Mouse (Mus musculus): ENCODE data around the gene Acsl4. TPM values are rescaled to one million over a fixed set of nuclear protein-coding genes. Genes with fewer than 3 reads are reported as not detected.

The Acsl4 gene
- polyA plus RNA-seq, 1 experiment = 30.5 TPM

GRCm38 (mm10) chrX:142304592-142304991 lies 85.7 kb downstream of the Acsl4 start:
- H3K4me2 ChIP-seq (ENCODE audit: low read depth) = no peak overlapping the region
- TF ChIP-seq MYOG (IDR thresholded peaks at IDR 0.05; ENCODE audit: control insufficient read depth in 1 of 3, insufficient read depth in 1 of 3, insufficient read length in 2 of 3, low read depth in 2 of 3) = no peak
- TF ChIP-seq POLR2A (IDR thresholded peaks at IDR 0.05; ENCODE audit: insufficient read length, low read depth) = no peak
- TF ChIP-seq POLR2AphosphoS2 (IDR thresholded peaks at IDR 0.05; ENCODE audit: insufficient read length, low read depth) = no peak
- no peak for TF ChIP-seq USF1 (IDR thresholded peaks at IDR 0.05; ENCODE audit: low read depth)
- TF ChIP-seq E2F4 (IDR thresholded peaks at IDR 0.05; ENCODE audit: insufficient read depth) = no peak
- no peak for TF ChIP-seq MAX (IDR thresholded peaks at IDR 0.05; ENCODE audit: low read depth)
- H3K36me3 ChIP-seq (ENCODE audit: control insufficient read depth, insufficient read depth) = no peaks in the 10 kb centered on the region
- H3K79me2 ChIP-seq (ENCODE audit: control insufficient read depth, insufficient read depth) = no peaks in the 10 kb centered on the region
- H3K4me3 ChIP-seq = no peak overlapping the region
- H3K27me3 ChIP-seq (ENCODE audit: control insufficient read depth, insufficient read depth, insufficient read length) = peaks cover 8% of the 10 kb centered on the region
- H3ac ChIP-seq (ENCODE audit: control insufficient read depth, insufficient read length) = no peak overlapping the region

GRCm38 (mm10) chrX:142303456-142303855 lies 86.9 kb downstream of the Acsl4 start:
- Histone ChIP-seq H3K79me2 (ENCODE audit: control insufficient read depth, insufficient read depth) (no peaks in the 10 kb centered on the region), H3K4me2 (ENCODE audit: low read depth) (no peak overlapping the region), H3K27me3 (ENCODE audit: control insufficient read depth, insufficient read depth, insufficient read length) (peaks cover 8% of the 10 kb centered on the region), H3K4me3 (no peak overlapping the region), H3ac (ENCODE audit: control insufficient read depth, insufficient read length) (no peak overlapping the region), H3K36me3 (ENCODE audit: control insufficient read depth, insufficient read depth) (no peaks in the 10 kb centered on the region)
- no peak for TF ChIP-seq REST (IDR thresholded peaks at IDR 0.05; ENCODE audit: insufficient read depth, insufficient read length)
- TF ChIP-seq USF1 (IDR thresholded peaks at IDR 0.05; ENCODE audit: low read depth) = no peak
- no peak for TF ChIP-seq TCF3 (IDR thresholded peaks at IDR 0.05; ENCODE audit: insufficient read length, low read depth)
- no peak for TF ChIP-seq POLR2AphosphoS2 (IDR thresholded peaks at IDR 0.05; ENCODE audit: insufficient read length, low read depth)

GRCm38 (mm10) chrX:142285905-142286304 lies 104.4 kb downstream of the Acsl4 start:
- no peak overlapping the region for H3K4me2 ChIP-seq (ENCODE audit: low read depth)

GRCm38 (mm10) chrX:142276573-142276972 lies 113.8 kb downstream of the Acsl4 start:
- Histone ChIP-seq H3ac (ENCODE audit: control insufficient read depth, insufficient read length) (no peak overlapping the region), H3K36me3 (ENCODE audit: control insufficient read depth, insufficient read depth) (no peaks in the 10 kb centered on the region), H3K4me3 (no peak overlapping the region), H3K79me2 (ENCODE audit: control insufficient read depth, insufficient read depth) (no peaks in the 10 kb centered on the region), H3K4me2 (ENCODE audit: low read depth) (no peak overlapping the region), H3K27me3 (ENCODE audit: control insufficient read depth, insufficient read depth, insufficient read length) (no peaks in the 10 kb centered on the region)
- TF ChIP-seq REST (IDR thresholded peaks at IDR 0.05; ENCODE audit: insufficient read depth, insufficient read length) (no peak), MYOD1 (IDR thresholded peaks at IDR 0.05; ENCODE audit: control insufficient read depth in 1 of 3, insufficient read length in 2 of 3, low read depth in 2 of 3) (no peak), E2F4 (IDR thresholded peaks at IDR 0.05; ENCODE audit: insufficient read depth) (no peak), SRF (IDR thresholded peaks at IDR 0.05; ENCODE audit: control insufficient read depth, insufficient read length, low read depth) (no peak), USF1 (IDR thresholded peaks at IDR 0.05; ENCODE audit: low read depth) (no peak), POLR2A (IDR thresholded peaks at IDR 0.05; ENCODE audit: insufficient read length, low read depth) (no peak), MAX (IDR thresholded peaks at IDR 0.05; ENCODE audit: low read depth) (no peak), MYOG (IDR thresholded peaks at IDR 0.05; ENCODE audit: control insufficient read depth in 1 of 3, insufficient read depth in 1 of 3, insufficient read length in 2 of 3, low read depth in 2 of 3) (no peak)

More at GRCm38 (mm10) chrX:142285905-142286304, 104.4 kb downstream of the Acsl4 start:
- H3K27me3 ChIP-seq (ENCODE audit: control insufficient read depth, insufficient read depth, insufficient read length) = no peaks in the 10 kb centered on the region
- H3K4me3 ChIP-seq = no peak overlapping the region
- H3K36me3 ChIP-seq (ENCODE audit: control insufficient read depth, insufficient read depth) = no peaks in the 10 kb centered on the region
- TF ChIP-seq TCF12 (IDR thresholded peaks at IDR 0.05; ENCODE audit: insufficient read depth, poor library complexity, severe bottlenecking) = no peak
- H3ac ChIP-seq (ENCODE audit: control insufficient read depth, insufficient read length) = no peak overlapping the region
- no peaks in the 10 kb centered on the region for H3K79me2 ChIP-seq (ENCODE audit: control insufficient read depth, insufficient read depth)

GRCm38 (mm10) chrX:142276031-142276430 lies 114.3 kb downstream of the Acsl4 start:
- no peak overlapping the region for H3ac ChIP-seq (ENCODE audit: control insufficient read depth, insufficient read length)
- no peaks in the 10 kb centered on the region for H3K27me3 ChIP-seq (ENCODE audit: control insufficient read depth, insufficient read depth, insufficient read length)
- TF ChIP-seq SRF (IDR thresholded peaks at IDR 0.05; ENCODE audit: control insufficient read depth, insufficient read length, low read depth) (no peak), CEBPB (IDR thresholded peaks at IDR 0.05; ENCODE audit: insufficient read depth, poor library complexity, severe bottlenecking) (no peak), TCF12 (IDR thresholded peaks at IDR 0.05; ENCODE audit: insufficient read depth, poor library complexity, severe bottlenecking) (no peak)
- H3K79me2 ChIP-seq (ENCODE audit: control insufficient read depth, insufficient read depth) = no peaks in the 10 kb centered on the region
- H3K4me2 ChIP-seq (ENCODE audit: low read depth) = no peak overlapping the region
- H3K4me3 ChIP-seq = no peak overlapping the region
- no peaks in the 10 kb centered on the region for H3K36me3 ChIP-seq (ENCODE audit: control insufficient read depth, insufficient read depth)

Other genes with a start within 250 kb of the Acsl4 start
- not detected for gene Gucy2f, start 193.6 kb downstream of the Acsl4 start, polyA plus RNA-seq (2012; fragmentation: generic; extraction: Trizol)
- 2.3 TPM for gene Nxt2, start 163.8 kb downstream of the Acsl4 start, polyA plus RNA-seq (2012; fragmentation: generic; extraction: Trizol)
- 0.02 TPM for gene Kcne1l, start 84.2 kb downstream of the Acsl4 start, polyA plus RNA-seq (2012; fragmentation: generic; extraction: Trizol)